Mouse (Mus musculus): ENCODE data around the gene Ormdl1.
"Not testable (repeated sequence)": the region's sequence is repeated elsewhere in the genome, so short reads cannot be mapped to it uniquely, and the experiment has no call there.

Ormdl1 gene

GRCm38 (mm10) chr1:53296581-53297383 lies at the start of gene Ormdl1, which contains the start of the genes Pms1 and Gm28778:
Gene Ormdl1, plus strand, starts transcription at chr1:53297095.
Gene Pms1, minus strand, starts transcription at chr1:53297018.
Gene Gm28778, plus strand, starts transcription at chr1:53297111.
- peak; percentile 98 to 99 for DNase-seq

- DNase-seq: not testable (repeated sequence)
Measured at GRCm38 (mm10) chr1:53264958-53265612, 31.8 kb upstream of the Ormdl1 start.

- DNase-seq: no peak
Measured at GRCm38 (mm10) chr1:53269901-53270300, 27.0 kb upstream of the Ormdl1 start.

GRCm38 (mm10) chr1:53272646-53273045 lies 24.2 kb upstream of the Ormdl1 start:
- peak; percentile 63 to 81 for DNase-seq

- DNase-seq: no peak
Measured at GRCm38 (mm10) chr1:53291197-53291596, 5.7 kb upstream of the Ormdl1 start.

- DNase-seq: no peak
Measured at GRCm38 (mm10) chr1:53300506-53300905, 3.6 kb downstream of the Ormdl1 start.

- DNase-seq: peak; percentile 91 to 94
Measured at GRCm38 (mm10) chr1:53312989-53313967, 16.4 kb downstream of the Ormdl1 start, which contains the start of gene Osgepl1. Gene Osgepl1, plus strand, starts transcription at chr1:53313624.

- no peak for DNase-seq
Measured at GRCm38 (mm10) chr1:53321662-53322344, 24.9 kb downstream of the Ormdl1 start.

- DNase-seq: no peak
Measured at GRCm38 (mm10) chr1:53323254-53323653, 26.4 kb downstream of the Ormdl1 start.

- no peak for DNase-seq
Measured at GRCm38 (mm10) chr1:53324277-53324676, 27.4 kb downstream of the Ormdl1 start.

- no peak for DNase-seq
Measured at GRCm38 (mm10) chr1:53324827-53325494, 28.1 kb downstream of the Ormdl1 start.

GRCm38 (mm10) chr1:53333527-53333926 lies 36.6 kb downstream of the Ormdl1 start:
- not testable (repeated sequence) for DNase-seq

GRCm38 (mm10) chr1:53335465-53335864 lies 38.6 kb downstream of the Ormdl1 start:
- no peak for DNase-seq

- DNase-seq: not testable (repeated sequence)
Measured at GRCm38 (mm10) chr1:53337403-53337802, 40.5 kb downstream of the Ormdl1 start.

GRCm38 (mm10) chr1:53341071-53341470 lies 44.2 kb downstream of the Ormdl1 start:
- DNase-seq: no peak

- DNase-seq: peak; percentile 97
Measured at GRCm38 (mm10) chr1:53352327-53353261, 55.7 kb downstream of the Ormdl1 start, which contains the start of the genes Asdurf, Gm28551 and Asnsd1. Gene Asdurf, minus strand, starts transcription at chr1:53352619. Gene Gm28551, minus strand, starts transcription at chr1:53352667. Gene Asnsd1, minus strand, starts transcription at chr1:53352752.

GRCm38 (mm10) chr1:53358988-53359387 lies 62.1 kb downstream of the Ormdl1 start:
- no peak for DNase-seq
